Mouse (Mus musculus): ENCODE measurements around the gene Abcb10.
A peak's percentile ranks its signal among the peaks of the same experiment; 100 is the strongest.
"Not testable (repeated sequence)": the region's sequence is repeated elsewhere in the genome, so short reads cannot be mapped to it uniquely, and the experiment has no call there.

Abcb10 gene

DNA sequence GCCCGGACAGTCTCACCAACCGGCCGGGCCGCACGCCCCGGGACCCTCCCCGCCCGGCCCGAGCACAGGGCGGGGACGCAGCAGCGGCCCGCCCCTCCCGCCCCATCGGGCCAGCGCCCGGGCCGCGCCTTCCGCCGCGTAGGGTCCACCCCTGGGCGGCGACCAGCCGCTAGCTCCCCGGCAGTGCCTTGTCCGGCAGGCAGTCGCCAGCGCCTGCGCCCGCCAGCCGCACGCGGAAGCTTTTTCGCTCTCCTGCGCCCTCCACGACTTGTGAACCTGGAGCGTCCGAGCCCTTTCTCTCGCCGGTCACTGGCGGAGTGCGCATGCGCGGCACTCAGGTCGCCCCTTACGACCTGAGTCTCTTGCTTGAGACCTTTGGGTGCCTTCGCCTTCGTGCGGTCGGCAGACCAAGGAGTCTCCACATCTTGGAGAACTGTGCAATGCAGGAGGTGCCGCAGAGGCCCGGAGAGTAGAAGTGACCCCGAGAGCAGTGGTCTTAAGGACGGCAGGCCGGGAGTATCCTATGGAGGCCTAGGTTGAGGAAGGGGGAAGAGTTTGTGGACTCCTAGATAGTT lies at the start of gene Abcb10:
Gene Abcb10 (minus strand): TSS at position 297 of the 575 bp plus-strand sequence.
- peak; percentile 88 to 97 for DNase-seq

DNA sequence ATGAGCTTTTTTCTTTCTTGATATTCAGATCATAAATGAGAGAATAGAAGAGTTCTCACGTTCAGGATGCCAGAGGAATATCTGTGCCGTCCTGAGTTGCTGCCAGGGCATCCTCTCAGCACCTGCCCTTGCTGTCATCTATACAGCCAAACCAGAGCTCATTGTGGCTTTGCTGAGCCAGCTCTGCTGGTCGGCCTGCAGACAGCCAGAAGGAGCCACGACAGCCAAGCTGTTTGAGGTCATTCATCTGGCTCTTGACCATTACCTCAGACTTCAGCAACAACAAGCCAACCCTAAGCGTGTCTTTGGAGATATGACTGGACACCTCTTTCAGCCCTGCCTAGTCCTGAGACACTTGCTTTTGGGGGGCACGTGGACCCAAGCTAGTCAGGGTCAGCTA lies 44.9 kb upstream of the Abcb10 start:
- DNase-seq, result no peak

DNA sequence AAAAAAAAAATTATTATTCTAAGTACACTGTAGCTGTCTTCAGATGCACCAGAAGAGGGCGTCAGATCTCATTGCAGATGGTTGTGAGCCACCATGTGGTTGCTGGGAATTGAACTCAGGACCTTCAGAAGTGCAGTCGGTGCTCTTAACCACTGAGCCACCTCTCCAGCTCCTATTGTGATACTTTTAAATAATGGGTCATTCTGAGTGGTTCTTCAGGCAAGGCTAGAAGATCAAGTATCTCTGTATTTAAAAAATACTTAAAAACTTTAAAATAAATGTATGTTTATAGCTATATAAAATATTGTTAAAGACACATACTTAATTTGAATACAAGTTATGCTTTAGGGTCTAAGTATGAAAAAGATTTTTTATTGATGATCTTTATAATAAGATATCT lies 43.3 kb upstream of the Abcb10 start:
- not testable (repeated sequence) for DNase-seq

DNA sequence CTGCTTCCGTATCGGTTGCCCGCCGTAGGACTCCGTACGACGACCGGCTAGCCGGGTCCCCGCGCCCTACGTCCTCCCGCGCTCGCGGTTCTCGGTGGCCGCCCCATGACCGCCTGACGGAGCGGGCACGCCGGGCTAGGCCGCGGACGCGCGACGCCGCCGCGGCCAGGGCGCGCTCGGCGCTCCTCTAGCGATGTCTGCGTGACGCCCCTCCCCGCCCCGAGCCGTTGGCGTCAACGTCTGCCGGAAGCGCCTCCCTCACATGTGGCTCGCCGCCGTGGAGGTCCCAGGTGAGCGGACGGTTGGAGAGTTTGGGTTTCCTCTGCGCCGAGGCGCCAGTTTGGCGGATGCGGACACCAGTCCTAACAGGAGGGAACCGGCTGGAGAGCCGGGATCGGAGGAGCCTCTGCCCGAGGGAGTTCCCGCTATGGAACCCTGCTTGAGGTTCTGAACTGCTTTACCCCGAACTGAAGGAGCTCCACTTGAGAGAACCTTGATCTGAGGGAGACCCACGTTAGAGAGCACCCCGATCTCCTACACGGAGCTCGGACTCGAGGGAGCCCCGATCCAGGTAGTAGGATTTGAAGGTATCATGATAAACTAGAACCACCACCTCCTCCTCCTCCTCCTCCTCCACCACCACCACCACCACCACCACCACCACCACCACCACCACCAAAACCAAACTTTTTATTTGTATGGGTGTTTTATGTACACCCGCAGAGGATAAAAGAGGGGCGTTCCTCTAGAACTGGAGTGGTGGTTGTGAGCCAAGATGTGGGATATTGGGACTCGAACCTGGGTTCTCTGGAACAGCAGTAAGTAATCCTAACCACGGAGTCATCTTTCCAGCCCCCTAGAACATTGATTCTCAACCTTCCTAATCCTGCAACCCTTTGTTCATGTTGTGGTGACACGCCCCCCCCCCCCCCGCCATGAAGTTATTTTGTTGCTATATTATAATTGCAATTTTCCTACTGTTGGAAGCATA lies 38.6 kb upstream of the Abcb10 start, which contains the start of the genes Taf5l and Urb2:
Gene Taf5l (minus strand): TSS at position 161 of the 991 bp plus-strand sequence.
Gene Urb2 (plus strand): TSS at position 272 of the 991 bp plus-strand sequence.
- peak; percentile 93 to 96 for DNase-seq

DNA sequence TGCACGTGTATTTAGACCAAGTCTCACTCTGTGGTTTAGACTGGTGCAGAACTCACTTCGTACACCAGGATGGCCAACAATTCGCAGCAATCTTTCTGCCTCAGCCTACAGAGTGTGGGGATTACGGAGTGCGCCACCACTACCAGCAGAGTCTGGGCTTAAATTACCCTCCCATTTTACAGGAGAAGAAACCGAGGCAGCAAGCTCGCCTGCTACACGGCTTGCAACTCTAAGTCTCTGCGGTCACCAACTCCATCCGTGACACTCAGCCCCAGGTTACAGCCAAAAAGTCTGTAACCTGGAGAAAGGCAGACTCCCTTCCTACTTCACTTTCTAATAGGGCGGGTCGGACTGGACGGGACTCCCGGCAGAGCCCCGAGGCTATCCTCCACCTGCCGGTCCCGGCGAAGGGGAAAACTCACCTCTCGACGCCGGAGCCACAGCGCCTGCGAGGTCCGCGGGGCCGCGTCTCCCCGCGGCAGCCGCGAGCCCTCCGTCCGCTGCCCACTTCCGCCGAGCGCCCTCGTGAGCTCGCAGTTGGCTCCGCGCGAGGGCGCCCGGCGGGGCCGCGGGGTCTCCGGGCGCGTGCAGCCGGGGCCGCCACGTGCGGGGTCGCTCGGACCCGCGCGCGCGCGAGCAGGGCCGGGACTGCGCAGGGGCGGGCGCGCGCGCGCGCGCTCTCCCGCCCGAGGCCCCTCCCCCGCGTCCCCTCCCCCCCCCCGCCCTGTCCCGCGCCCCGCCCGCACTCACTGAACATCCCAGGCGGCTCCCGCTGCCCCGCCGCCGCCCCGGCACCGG lies 37.7 kb upstream of the Abcb10 start:
- peak; percentile 6 to 84 for DNase-seq

DNA sequence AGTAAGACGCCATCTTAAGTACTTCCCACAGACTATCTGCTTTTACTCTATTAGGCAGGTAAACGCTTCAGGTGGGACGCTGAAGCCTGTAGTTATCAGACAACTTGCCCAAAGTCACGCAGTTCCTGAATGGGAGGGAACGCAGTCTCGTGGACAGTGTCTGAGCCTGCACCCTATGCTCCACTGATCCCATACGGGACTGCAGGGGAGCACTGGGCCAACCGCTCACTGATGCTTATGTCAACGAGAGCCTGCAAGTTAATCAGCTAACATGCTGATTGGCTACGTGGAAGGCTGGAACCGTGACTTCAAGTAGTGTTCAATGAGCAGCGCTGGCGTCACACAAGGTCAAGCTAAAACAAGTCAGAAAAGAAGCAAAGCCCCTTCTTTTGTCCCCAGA lies 36.9 kb upstream of the Abcb10 start:
- DNase-seq, result peak; percentile 18 to 53

DNA sequence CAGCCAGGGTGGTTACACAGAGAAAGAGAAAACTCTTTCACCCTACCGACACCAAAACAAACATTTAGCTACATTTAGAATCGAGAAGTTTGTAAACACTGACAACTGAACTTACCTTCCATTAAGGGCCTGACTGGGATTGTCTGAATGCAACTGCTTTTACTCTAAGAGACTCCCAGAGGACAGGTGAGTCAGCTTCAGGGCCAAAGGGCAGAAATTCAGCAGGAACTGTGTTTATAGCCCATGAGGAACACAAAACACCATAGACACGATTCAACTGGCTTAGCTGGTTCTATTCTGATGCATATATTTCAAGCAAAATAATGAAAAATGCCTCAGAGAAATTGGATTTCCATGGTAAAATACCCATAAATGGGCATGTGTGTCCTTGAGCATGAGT lies 31.8 kb upstream of the Abcb10 start:
- no peak for DNase-seq

DNA sequence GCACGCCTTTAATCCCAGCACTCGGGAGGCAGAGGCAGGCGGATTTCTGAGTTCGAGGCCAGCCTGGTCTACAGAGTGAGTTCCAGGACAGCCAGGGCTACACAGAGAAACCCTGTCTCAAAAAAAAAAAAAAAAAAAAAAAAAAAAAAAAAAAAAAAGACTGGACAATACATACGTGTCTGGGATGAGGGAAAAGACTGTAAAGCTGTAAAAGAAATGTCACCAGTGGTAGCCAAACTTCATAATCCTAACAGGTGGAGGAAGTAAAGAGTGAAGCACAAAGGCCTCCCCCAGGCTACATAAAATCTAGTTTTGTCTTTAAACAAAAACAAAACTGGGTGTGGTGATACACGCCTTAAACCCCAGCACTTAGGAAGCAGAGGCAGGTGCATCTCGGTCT lies 31.4 kb upstream of the Abcb10 start:
- DNase-seq, result not testable (repeated sequence)

DNA sequence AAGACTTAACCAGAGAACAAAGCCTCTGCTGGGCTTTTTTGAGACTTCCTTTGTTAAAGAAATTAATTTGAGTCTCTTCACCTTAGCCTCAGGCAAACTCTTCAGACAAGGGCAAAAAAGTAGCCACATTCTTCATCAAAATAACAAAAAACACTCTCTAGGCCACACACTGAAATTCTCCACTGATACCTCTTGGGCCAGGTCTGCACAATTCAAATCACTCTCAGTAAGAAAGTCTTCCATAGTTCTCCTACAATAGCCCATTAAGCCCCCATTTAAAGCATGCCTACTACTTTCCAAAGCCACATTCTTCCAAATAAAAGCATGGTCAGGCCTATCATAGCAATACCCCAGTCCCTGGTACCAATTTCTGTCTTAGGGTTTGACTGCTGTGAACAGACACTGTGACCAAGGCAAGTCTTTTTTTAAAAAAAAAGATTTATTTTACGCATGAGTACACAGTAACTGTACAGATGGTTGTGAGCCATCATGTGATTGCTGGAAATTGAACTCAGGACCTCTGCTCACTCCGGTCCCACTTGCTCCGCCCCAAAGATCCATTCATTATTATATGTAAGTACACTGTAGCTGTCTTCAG lies 29.2 kb upstream of the Abcb10 start:
- no peak for DNase-seq

DNA sequence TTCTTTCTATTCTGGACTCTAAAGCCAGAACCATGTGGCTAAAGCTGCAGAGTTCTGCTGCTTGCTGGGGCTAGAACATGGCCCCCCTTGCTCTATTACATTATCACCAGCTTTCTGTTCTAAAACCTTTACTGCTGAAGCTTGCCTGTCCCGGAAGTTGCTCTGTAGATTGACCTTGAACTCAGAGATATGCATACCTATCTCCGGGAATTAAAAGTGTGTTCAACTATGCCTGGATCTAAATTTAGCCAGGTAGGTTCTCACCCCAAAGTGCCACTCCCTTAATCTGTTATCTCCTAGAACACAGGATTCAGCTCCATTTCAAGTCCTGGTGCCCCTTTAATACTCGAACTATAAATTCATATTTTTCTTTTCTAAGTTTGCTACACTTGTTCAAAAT lies 28.7 kb upstream of the Abcb10 start:
- DNase-seq, result no peak

DNA sequence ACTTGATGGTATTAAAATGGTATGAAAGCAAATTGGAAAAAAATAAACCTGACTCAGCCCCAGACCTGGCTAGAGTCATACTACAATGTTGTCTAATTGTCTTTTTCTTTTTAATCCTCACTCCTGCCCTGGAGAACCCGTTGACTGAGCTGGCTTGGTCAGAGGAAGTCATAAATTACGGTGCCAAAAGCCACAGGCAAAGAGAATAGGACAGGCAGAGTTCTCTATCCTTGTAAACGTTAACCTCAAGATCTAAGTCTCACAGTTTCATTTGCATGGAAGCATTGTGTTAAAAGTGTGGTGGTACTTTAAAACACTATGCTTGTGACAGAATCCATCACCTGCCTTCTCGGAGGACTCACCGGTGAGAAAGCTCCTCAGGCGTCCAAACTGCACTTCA lies 24.9 kb upstream of the Abcb10 start:
- no peak for DNase-seq

DNA sequence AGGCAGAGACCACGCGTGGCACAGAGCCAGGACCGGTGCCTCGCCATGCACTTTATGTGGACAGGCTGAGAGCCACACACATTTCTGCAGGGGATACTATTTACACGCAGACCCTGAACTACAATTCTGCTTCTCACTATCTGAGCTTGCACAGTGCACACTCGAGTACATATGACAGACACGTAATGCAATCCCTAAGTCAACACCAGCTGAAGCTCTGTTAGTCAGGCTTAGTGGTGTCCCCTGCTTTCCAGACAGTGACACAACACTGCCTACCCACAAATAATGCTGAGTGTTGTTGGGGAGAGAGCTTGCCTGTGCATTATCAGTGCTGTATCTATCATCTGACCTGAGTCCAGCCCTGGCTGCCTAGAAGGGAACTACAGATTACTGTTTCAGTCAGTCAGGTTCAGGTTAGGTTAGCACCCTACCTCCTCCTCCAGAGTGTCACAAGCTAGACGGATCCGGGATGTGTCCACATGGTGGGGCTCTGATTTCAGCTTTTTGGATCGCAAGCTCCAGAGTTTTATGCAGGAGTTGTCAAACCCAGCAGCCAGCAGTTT lies 19.7 kb upstream of the Abcb10 start:
- DNase-seq, result no peak

DNA sequence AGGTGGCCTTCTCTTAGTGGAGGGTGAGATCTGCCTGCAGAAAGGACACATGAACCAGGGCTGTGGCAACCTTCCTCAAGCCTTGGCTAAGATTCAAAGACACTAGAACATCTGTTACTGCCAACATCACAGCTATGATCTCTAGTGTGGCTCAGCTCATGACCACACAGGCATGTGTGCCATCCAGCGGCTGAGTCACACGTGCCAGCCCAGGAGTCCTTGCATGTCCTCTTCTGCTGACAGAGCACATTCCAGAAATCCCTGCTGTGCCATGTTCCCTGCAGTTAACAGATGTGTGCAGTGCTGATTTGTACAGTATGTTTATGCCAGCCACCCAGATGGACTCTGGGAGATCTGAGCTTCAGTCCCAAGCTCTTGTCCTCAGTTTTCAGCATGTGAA lies 16.6 kb upstream of the Abcb10 start:
- DNase-seq, result no peak

DNA sequence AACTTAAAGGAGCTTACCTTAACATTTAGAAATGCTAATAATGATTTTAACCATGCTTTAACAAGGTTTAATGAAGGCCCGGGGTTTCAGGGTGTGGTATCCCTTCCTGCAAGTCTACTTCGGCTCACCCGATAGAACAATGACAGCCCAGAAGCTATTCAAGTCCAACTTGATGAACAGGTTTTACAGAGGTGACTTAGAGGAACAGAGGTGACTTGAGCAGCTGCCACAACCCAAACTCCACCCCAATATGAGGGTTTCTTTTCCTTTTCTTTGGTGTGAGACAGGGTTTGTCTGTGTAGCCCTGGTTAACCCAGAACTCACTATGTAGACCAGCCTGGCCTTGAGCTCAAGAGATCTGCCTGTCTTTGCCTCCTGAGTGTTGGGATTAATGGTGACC lies 11.1 kb upstream of the Abcb10 start:
- DNase-seq, result no peak

DNA sequence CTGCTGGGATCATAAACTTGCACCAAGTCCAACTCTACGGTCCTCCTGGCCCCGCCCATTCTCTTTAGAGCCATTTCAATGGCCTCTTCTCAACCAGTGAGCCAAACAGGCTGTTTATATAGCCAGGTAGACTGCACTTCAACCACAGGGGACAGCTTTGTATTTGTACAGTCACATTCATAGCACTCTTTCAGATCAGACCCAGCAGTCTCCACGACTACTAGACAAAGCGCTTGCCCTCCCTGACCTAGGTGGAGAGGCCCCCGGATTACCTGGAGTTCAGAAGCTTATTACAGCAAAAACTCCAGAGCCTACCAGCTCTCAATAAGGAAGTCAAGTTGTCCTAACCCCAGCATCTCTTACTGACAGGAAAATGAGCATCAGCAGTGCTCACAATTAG lies 10.7 kb upstream of the Abcb10 start:
- no peak for DNase-seq

DNA sequence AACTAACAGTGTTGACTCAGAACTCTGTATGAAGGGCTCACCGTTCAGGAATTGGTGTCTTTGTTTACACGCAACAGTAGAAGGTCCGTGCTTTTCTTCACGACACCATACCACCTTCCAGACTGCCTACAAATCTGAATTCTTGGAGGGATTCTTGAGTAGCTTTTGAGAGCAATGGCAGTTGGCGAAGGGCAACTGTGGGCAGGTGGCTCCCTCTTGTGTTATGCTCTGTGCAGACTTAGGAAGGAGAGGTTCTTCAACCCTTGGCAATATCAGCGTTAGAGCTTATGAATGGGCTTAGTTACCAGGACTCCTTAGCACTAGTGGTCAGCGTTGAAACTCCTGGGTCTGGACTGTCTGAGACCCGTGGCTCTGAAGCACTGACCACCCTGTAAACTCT lies 9.7 kb upstream of the Abcb10 start:
- DNase-seq, result peak in 1 of 2 experiments; percentile 27

DNA sequence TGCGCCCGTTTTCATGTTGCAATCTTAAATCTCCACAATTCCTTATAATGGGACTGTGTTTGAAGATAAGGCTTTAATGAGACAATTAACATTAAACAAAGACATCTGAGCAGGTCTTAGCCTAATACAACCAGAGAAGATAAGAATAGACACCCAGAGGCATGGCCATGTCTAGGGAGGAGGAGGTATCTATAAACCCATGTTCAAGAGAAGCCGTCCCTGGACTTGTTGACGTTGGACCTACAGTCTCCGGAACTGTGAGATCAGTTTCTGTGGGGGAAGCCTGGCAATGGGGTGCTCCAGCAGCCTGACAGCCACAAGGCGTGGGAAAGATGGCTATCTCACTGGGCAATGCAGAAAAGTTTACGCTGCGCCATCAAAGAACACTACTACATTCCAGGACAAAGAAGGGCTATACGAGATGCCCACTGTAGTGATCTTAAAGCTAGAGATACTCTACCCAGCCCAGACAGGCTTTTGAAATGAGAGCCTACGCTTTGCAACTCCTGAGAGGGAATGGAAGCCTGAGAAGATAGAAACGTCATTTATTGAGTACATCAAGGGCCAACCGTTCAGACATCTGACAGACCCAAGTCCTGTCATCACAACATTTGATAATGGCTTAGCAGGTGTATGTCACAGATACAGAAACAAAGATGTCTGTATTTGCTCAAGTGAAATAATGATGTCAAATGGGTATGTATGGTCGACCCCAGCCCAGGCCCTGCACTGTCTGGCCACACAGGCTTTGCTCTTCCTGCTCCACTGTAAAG lies 7.5 kb upstream of the Abcb10 start:
- no peak for DNase-seq

DNA sequence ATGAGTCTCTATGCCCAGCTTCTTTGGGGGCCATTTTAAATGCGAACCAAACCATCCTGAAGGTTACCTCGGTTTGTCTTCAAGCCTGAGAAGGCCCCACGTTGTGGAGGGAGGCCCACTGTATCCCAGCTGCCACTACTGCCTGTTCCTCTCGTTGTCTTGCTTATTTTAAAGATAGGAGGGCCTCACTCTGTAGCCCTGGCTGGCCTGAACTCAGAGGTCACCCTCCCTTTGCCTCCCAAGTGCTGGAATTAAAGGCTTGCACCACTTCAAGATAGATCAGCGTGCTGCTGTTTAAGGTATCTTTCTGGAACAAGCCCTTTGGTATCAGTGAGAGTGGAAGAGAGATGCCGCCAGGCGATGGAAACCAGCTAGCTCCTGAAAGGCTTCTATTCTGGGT lies 6.2 kb upstream of the Abcb10 start:
- DNase-seq, result no peak

DNA sequence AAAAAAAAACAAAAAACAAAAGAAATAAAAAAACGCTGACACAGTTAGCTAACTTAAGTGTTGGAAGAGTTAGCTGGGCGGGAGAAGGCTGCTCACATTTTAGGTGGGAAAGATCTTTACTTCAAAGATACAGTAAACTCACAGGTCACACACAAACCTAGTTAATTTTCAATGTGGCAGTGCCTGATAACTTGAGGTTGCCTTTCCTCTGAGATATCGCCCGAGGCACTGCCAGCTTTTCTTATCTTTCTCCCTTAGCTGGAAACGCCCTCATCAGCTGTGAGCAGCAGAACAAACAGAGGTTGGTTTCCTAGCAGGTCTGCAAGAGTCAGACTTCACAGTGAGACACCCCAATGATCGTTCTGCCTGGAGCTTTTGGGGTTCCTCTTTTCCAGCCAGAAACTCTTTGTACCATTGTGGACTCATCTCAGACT lies 5.7 kb upstream of the Abcb10 start:
- DNase-seq, result no peak

DNA sequence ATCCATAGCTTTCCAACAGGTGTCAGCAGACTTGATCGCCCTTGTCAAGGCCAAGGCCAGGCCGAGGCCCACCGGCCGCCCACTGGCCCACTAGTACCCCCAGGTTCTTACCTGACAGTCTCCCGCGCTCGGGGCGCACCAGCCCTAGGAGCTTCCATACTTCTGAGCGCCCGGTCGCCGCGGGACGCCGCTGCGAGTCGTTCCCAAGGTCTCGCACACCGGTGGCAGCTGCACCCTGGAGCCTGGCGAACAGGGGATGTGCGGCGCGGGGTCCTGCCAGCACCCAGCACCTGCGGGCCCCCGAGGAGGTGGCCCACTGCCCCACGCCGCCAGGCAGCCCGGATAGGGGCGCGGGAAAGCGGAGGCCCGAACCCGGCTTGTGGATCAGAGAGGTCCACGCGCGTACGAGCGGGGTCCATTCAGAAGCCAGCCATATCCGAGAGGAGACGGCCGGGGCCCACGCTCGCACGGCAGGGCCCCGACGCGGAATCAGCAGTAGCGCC lies 580 bp downstream of the Abcb10 start:
- peak in 1 of 2 experiments; percentile 57 for DNase-seq

DNA sequence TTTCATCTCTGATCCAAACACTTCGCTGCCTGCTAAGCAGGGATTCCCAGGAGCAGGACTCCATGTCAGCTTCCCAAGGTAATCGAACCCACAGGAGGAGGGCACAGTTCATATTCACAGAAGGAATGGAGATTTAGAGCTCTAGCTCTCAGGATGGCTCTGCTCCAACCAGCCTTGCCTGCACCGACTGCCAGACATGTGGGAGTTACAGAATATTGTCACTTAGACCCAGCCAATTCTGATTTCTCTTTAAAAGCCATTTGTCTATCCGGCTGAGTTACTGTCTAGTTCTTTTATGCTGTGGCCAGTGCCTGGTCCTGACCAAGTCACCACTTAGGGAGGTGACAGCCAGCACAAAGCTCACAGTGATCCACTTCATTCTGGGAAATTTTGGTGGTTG lies 1.2 kb downstream of the Abcb10 start:
- no peak for DNase-seq
